Mouse (Mus musculus) lung, embryonic 14.5 days (tissue): ENCODE results near the gene Dnah7a. TPM values are rescaled to one million over a fixed set of nuclear protein-coding genes. Genes with fewer than 3 reads are reported as not detected.
"Not testable (repeated sequence)": the region's sequence is repeated elsewhere in the genome, so short reads cannot be mapped to it uniquely, and the experiment has no call there.

ENCODE experiments used
- ATAC-seq: fragments of 200-750 bp; cut with Nextera tagmentation; 2 replicates; pipeline ENCODE4 v1.8.0; 2017; ENCODE audit warnings: mild to moderate bottlenecking, moderate TSS enrichment, moderate library complexity; ENCODE audit not compliant: insufficient read depth
- DNase-seq: peaks from one replicate; pipeline ENCODE4 v3.0.0-alpha.2; 2015
- H3K27ac ChIP-seq: fragments of 300-500 bp; sonication (generic); 2 replicates; pipeline ENCODE4 v1.5.1; 2014; ENCODE audit warnings: low read depth, mild to moderate bottlenecking, moderate library complexity
- H3K27me3 ChIP-seq: fragments of 300-500 bp; sonication (generic); 2 replicates; pipeline ENCODE4 v1.6.1; 2014; ENCODE audit warnings: low read length, control low read depth; ENCODE audit not compliant: insufficient read depth
- H3K36me3 ChIP-seq: fragments of 300-500 bp; sonication (generic); 2 replicates; pipeline ENCODE4 v1.6.1; 2014; ENCODE audit warnings: control low read depth; ENCODE audit not compliant: insufficient read depth
- H3K4me1 ChIP-seq: fragments of 300-500 bp; sonication (generic); 2 replicates; pipeline ENCODE4 v1.6.1; 2014; ENCODE audit warnings: antibody characterized with exemption, control low read depth; ENCODE audit not compliant: insufficient read depth
- H3K4me2 ChIP-seq: fragments of 300-500 bp; sonication (generic); 2 replicates; pipeline ENCODE4 v1.6.1; 2014; ENCODE audit warnings: mild to moderate bottlenecking
- H3K4me3 ChIP-seq: fragments of 300-500 bp; sonication (generic); 2 replicates; pipeline ENCODE4 v1.5.1; 2014; ENCODE audit warnings: low read depth, low read length
- H3K9ac ChIP-seq: fragments of 300-500 bp; sonication (generic); 2 replicates; pipeline ENCODE4 v1.6.1; 2014
- H3K9me3 ChIP-seq: fragments of 300-500 bp; sonication (generic); 2 replicates; pipeline ENCODE4 v1.6.1; 2016; ENCODE audit warnings: low read depth, low read length, control low read depth
- CTCF ChIP-seq: IDR thresholded peaks from 2 replicates; pipeline ENCODE4 v1.5.1; 2016; ENCODE audit warnings: antibody characterized with exemption, low read depth
- WGBS: fragments of 180-500 bp; shearing (Covaris S2); extraction: QIAGEN DNeasy Blood & Tissue Kit; methylation state at CpG from one replicate; pipeline ENCODE4 v1.1.7; 2014; 5-methylcytosine and 5-hydroxymethylcytosine counted together
- polyA plus RNA-seq: library from polyadenylated mRNA; unstranded; fragments of >200 nt; fragmentation: Nextera tagmentation; extraction: Ambion mirVana; gene quantifications from 2 replicates; pipeline ENCODE4 v1.2.1, GENCODE M21; 2014

The Dnah7a gene
- polyA plus RNA-seq, 1 experiment from 2014 or later = 2.3 TPM

GRCm38 (mm10) chr1:53639865-53640794, 66.5 kb downstream of the Dnah7a start:
- Histone ChIP-seq H3K4me1 (no peaks in the 10 kb centered on the region), H3K9ac (no peak overlapping the region), H3K4me3 (no peak overlapping the region), H3K4me2 (no peak overlapping the region), H3K27ac (no peak overlapping the region), H3K9me3 (no peaks in the 10 kb centered on the region), H3K27me3 (no peaks in the 10 kb centered on the region), H3K36me3 (no peaks in the 10 kb centered on the region)
- no peak for TF ChIP-seq CTCF
- peak; percentile 92 for DNase-seq
- WGBS = 23% methylated on average over 8 of the region's 8 CpGs
- peak; percentile 91 for ATAC-seq

GRCm38 (mm10) chr1:53635641-53636040, 70.9 kb downstream of the Dnah7a start:
- not testable (repeated sequence) for ATAC-seq, H3K27ac ChIP-seq, H3K4me3 ChIP-seq, H3K9me3 ChIP-seq, H3K27me3 ChIP-seq, H3K9ac ChIP-seq, H3K4me2 ChIP-seq, DNase-seq, H3K36me3 ChIP-seq, H3K4me1 ChIP-seq
- WGBS = 56% methylated on average over 2 of the region's 2 CpGs

DNA sequence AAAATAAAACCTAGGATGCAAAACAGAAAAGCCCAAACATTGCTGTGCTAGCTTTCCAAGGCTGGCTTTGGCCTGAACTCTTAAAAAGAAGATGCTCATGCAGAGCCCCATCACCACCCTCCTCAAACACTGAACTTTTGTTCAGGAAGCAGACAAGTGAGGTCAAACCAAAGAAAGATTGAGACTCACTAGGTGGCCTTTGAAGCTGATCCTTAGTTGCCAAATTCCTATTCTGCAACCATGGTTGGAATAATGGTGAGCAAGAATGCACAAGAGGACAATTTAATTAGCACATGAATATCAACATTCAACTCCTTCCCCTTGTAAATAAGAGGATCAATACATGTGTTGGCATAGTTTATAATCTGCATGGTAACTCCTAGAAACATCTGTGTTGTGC, 74.5 kb downstream of the Dnah7a start:
- ATAC-seq, DNase-seq, H3K4me1 ChIP-seq, H3K27ac ChIP-seq, H3K4me3 ChIP-seq, H3K27me3 ChIP-seq, H3K9ac ChIP-seq, H3K4me2 ChIP-seq, H3K9me3 ChIP-seq, H3K36me3 ChIP-seq: not testable (repeated sequence)

GRCm38 (mm10) chr1:53630011-53630410, 76.6 kb downstream of the Dnah7a start:
- H3K4me1 ChIP-seq = no peaks in the 10 kb centered on the region
- TF ChIP-seq CTCF = no peak
- H3K27ac ChIP-seq = no peak overlapping the region
- H3K9ac ChIP-seq = no peak overlapping the region
- 14% methylated on average over 6 of the region's 6 CpGs for WGBS
- H3K9me3 ChIP-seq = no peaks in the 10 kb centered on the region
- H3K4me2 ChIP-seq = no peak overlapping the region
- no peak for DNase-seq
- H3K27me3 ChIP-seq = no peaks in the 10 kb centered on the region
- ATAC-seq = no peak
- no peak overlapping the region for H3K4me3 ChIP-seq
- H3K36me3 ChIP-seq = no peaks in the 10 kb centered on the region

DNA sequence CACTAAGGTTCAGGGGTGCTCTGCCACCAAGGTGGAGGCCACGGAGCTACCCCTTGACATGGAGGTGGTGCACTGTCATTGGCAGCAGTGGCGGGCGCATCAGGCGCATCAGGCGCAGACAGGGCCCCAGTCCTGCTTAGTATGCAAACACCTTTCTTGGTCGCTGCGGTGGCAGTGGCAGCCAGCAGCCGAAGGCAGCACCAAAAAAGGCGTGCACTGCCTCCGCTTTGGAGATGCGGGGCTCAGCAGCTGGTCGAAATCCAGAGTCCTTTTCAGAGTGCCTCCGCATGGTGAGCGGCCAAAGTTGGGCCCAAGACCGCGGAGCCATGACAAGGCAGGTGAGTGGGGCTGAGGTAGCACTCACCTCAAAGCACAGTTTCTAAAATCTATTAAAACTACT, 93.1 kb downstream of the Dnah7a start:
- Histone ChIP-seq H3K4me1 (no peaks in the 10 kb centered on the region), H3K36me3 (no peaks in the 10 kb centered on the region), H3K27ac (no peak overlapping the region), H3K4me2 (no peak overlapping the region), H3K9ac (no peak overlapping the region), H3K9me3 (peaks cover 3% of the 10 kb centered on the region; the same call in 1 of the 2 replicates), H3K4me3 (no peak overlapping the region), H3K27me3 (no peaks in the 10 kb centered on the region)
- 93% methylated on average over 16 of the region's 16 CpGs for WGBS
- ATAC-seq (no peak), DNase-seq (no peak)
- TF ChIP-seq CTCF = no peak

DNA sequence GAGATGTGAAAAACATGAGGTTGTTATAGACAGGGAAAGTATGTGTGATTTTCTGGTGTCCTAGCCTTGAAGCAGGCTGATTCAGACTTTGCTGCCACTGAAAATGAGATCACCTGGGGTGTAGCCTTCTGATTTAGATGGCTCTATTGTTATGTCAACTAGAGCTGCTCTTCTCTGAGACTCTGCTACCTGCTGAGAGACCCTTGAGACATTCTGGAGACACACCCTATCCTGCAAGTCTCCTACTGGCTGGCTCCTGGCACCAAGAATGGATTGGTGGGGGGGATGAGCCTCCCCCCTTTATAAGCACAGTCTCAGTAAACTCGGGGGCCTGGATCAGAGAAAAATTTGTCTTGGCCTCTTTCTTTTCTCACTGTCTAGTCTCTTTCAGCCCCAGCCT, 125.3 kb downstream of the Dnah7a start:
- DNase-seq, H3K9ac ChIP-seq, H3K27ac ChIP-seq, H3K9me3 ChIP-seq, H3K4me2 ChIP-seq, H3K4me1 ChIP-seq, H3K4me3 ChIP-seq, ATAC-seq, H3K27me3 ChIP-seq, H3K36me3 ChIP-seq: not testable (repeated sequence)
- 6% methylated on average over 1 of the region's 1 CpGs for WGBS

GRCm38 (mm10) chr1:53557918-53558317, 148.7 kb downstream of the Dnah7a start:
- H3K9ac ChIP-seq, H3K4me1 ChIP-seq, H3K27me3 ChIP-seq, H3K4me3 ChIP-seq, H3K27ac ChIP-seq, DNase-seq, ATAC-seq, H3K36me3 ChIP-seq, H3K9me3 ChIP-seq, H3K4me2 ChIP-seq: not testable (repeated sequence)
- WGBS = 84% methylated on average over 3 of the region's 3 CpGs

GRCm38 (mm10) chr1:53547018-53547417, 159.6 kb downstream of the Dnah7a start:
- WGBS = 91% methylated on average over 10 of the region's 10 CpGs
- H3K4me3 ChIP-seq, DNase-seq, H3K4me2 ChIP-seq, H3K27ac ChIP-seq, H3K36me3 ChIP-seq, ATAC-seq, H3K27me3 ChIP-seq, H3K9me3 ChIP-seq, H3K9ac ChIP-seq, H3K4me1 ChIP-seq: not testable (repeated sequence)

GRCm38 (mm10) chr1:53538356-53538755, 168.2 kb downstream of the Dnah7a start:
- H3K4me3 ChIP-seq, H3K9me3 ChIP-seq, DNase-seq, ATAC-seq, H3K4me1 ChIP-seq, H3K27me3 ChIP-seq, H3K4me2 ChIP-seq, H3K36me3 ChIP-seq, H3K27ac ChIP-seq, H3K9ac ChIP-seq: not testable (repeated sequence)
- WGBS = 67% methylated on average over 2 of the region's 2 CpGs

DNA sequence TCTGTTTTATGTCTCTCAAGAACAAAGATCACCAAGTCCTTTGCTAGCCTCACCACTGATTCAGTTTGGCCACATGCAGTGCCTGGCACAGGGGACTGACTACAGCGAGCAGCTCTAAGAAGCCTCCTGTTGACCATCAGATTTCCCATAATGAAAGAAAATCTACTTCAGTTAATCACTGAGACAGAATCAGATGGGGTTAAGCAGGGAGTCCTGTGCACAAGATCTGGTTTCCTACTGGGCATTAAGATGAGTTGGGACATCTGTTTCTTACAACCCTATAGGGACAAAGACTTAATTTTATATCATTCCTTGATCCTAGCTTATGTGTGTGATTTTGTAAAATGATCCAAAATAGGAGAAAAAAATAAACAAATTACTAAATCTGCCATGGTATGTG, 171.8 kb downstream of the Dnah7a start:
- H3K4me2 ChIP-seq, H3K9me3 ChIP-seq, H3K27me3 ChIP-seq, H3K36me3 ChIP-seq, H3K4me3 ChIP-seq, H3K9ac ChIP-seq, H3K4me1 ChIP-seq, ATAC-seq, DNase-seq, H3K27ac ChIP-seq: not testable (repeated sequence)
- WGBS = 43% methylated on average over 1 of the region's 1 CpGs
